Mouse (Mus musculus): ENCODE measurements around the gene Upb1. TPM values are rescaled to one million over a fixed set of nuclear protein-coding genes. Genes with fewer than 3 reads are reported as not detected.

The Upb1 gene
- polyA plus RNA-seq, 1 experiment from 2014 or later = 0.24 TPM

GRCm38 (mm10) chr10:75486086-75486979 lies 85.4 kb downstream of the Upb1 start:
- 51% methylated on average over 9 of the region's 9 CpGs for WGBS (ENCODE audit: missing documents)
- Histone ChIP-seq H3K27ac (no peak overlapping the region), H3K4me3 (ENCODE audit: inconsistent target) (no peak overlapping the region), H3K79me2 (ENCODE audit: inconsistent target) (no peaks in the 10 kb centered on the region), H3K36me3 (ENCODE audit: inconsistent target) (no peaks in the 10 kb centered on the region)

- Histone ChIP-seq H3K27ac (no peak overlapping the region), H3K4me3 (ENCODE audit: inconsistent target) (no peak overlapping the region), H3K36me3 (ENCODE audit: inconsistent target) (no peaks in the 10 kb centered on the region), H3K79me2 (ENCODE audit: inconsistent target) (no peaks in the 10 kb centered on the region)
- 79% methylated on average over 3 of the region's 3 CpGs for WGBS (ENCODE audit: missing documents)
Observed at GRCm38 (mm10) chr10:75487131-75487530, 86.2 kb downstream of the Upb1 start.

DNA sequence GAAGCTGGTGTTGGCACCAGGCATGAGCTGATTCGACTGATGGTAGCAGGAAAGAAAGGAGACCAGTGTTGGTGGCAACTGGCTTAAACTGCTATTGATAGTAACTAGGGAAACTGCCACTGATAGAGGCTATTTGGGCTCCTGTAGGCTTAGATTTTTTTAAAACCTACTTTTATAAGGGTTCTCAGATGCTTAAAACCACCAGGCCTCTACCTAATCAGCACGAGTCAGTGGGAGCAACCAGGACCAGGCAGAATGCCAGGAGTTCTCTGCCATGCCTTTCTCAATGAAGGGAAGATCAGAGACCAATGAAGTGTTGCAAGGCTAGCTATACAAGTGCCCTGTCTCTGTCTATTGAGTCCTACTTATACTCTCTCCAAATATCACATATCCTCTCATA lies 88.6 kb downstream of the Upb1 start:
- Histone ChIP-seq H3K79me2 (ENCODE audit: inconsistent target) (no peaks in the 10 kb centered on the region), H3K4me3 (ENCODE audit: inconsistent target) (no peak overlapping the region), H3K36me3 (ENCODE audit: inconsistent target) (no peaks in the 10 kb centered on the region), H3K27ac (no peak overlapping the region)
- 57% methylated on average over 2 of the region's 2 CpGs for WGBS (ENCODE audit: missing documents)

DNA sequence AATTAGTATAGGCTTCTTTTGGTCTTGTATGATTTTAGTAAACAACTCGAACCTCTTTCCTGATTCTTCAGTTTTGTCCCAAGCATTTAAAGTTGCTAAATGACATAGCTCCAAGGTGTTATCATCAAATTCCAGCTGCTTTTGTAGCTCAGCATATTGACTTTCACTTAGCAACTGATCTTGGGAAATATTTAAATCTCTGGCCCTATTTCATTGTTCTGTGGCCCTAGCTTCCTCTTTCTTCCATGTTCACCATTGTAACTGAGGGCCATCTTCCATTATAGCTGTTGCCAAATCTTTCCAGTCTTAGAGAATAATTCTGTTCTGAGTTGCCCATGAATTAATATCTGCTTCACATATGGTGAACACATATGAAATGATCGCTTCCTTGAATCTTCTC lies 89.8 kb downstream of the Upb1 start:
- H3K79me2 ChIP-seq (ENCODE audit: inconsistent target) = no peaks in the 10 kb centered on the region
- no peak overlapping the region for H3K4me3 ChIP-seq (ENCODE audit: inconsistent target)
- H3K27ac ChIP-seq = no peak overlapping the region
- 62% methylated on average over 2 of the region's 2 CpGs for WGBS (ENCODE audit: missing documents)
- H3K36me3 ChIP-seq (ENCODE audit: inconsistent target) = no peaks in the 10 kb centered on the region

Other genes with a start within 250 kb of the Upb1 start
- 26.2 to 38.4 TPM (median 38.1 TPM) in 3 replicates for gene Specc1l, start 189.0 kb upstream of the Upb1 start, polyA plus RNA-seq (2018)
- gene Adora2a, start 84.2 kb upstream of the Upb1 start, polyA plus RNA-seq (2018) = 0.11 to 0.39 TPM (median 0.27 TPM) in 3 replicates
- gene Snrpd3, start 116.4 kb downstream of the Upb1 start, polyA plus RNA-seq (2018) = 45.0 to 207 TPM (median 89.0 TPM) in 3 replicates
- gene Gucd1, start 116.9 kb downstream of the Upb1 start, polyA plus RNA-seq (2018) = 11.2 to 15.3 TPM (median 12.4 TPM) in 3 replicates
- not detected in 3 replicates for gene Lrrc75b, start 159.2 kb downstream of the Upb1 start, polyA plus RNA-seq (2018)
- gene Ggt1, start 160.5 kb downstream of the Upb1 start, polyA plus RNA-seq (2018) = not detected in 3 replicates
- 3.4 to 4.1 TPM (median 3.5 TPM) in 3 replicates for gene Ggt5, start 188.2 kb downstream of the Upb1 start, polyA plus RNA-seq (2018)
- gene Susd2, start 242.9 kb downstream of the Upb1 start, polyA plus RNA-seq (2018) = 0.07 TPM in 1 of 3 replicates, not detected in the others